Mouse (Mus musculus): ENCODE measurements at regions not wholly inside any gene's neighbourhood (a gene's known extent, or its start where the extent isn't known, plus 50 kb on each side); places are given as distances from the start of the nearest gene placed in this dataset.

DNA sequence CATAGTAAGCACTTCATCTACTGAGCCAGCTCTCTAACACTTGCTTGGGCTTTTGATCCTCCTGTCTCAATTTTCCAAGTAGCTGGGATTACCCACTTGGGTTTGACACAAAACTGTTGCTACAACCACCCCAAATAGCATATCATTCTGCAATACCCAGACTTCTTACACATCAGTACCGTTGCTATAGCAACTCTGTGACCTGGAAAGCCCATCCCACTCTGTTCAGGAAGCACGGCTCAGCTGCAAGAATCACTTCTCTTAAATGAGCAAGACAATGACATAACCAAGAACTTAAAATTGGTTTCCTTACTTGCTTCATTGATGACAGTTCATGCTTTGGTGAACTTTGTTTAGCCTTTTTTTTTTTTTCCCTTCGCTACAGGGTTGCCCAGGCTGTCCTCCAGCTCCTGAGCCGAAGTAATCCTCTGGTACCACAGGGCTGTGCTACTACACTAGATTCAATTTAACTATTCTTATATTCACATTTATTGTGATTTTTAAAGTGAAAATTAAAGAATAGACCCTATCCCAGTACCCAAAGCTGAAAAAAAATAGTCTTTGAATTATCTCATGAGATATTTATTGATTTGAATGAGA lies 84.6 kb upstream of the Ccnd2 start:
- Histone ChIP-seq H3K27me3 (ENCODE audit: control insufficient read depth, insufficient read depth, low read length, poor library complexity, severe bottlenecking) (no peaks in the 10 kb centered on the region; the same call in none of the 2 replicates), H3K4me3 (ENCODE audit: low read depth, low read length) (no peak overlapping the region), H3K36me3 (ENCODE audit: control insufficient read depth, insufficient read depth, low read length, poor library complexity, severe bottlenecking) (no peaks in the 10 kb centered on the region), H3K4me1 (ENCODE audit: control insufficient read depth, insufficient read depth, low read length) (no peaks in the 10 kb centered on the region), H3K9me3 (replicated peaks; ENCODE audit: control insufficient read depth, insufficient read depth, low read length, poor library complexity, severe bottlenecking) (0 out of 2 replicates have a peak, but pooled peaks cover 3% of the 10 kb centered on the region), H3K27ac (ENCODE audit: insufficient read depth, low read length) (no peak overlapping the region), H3K9ac (ENCODE audit: low read depth, poor library complexity, severe bottlenecking) (no peak overlapping the region)
- no peak for TF ChIP-seq CTCF (IDR thresholded peaks at IDR 0.05; ENCODE audit: low read depth, low read length)
- no peak for TF ChIP-seq POLR2A (IDR thresholded peaks at IDR 0.05; ENCODE audit: insufficient read depth, low read length)
- TF ChIP-seq EP300 (IDR thresholded peaks at IDR 0.05; ENCODE audit: insufficient read depth, low read depth, low read length) = no peak

DNA sequence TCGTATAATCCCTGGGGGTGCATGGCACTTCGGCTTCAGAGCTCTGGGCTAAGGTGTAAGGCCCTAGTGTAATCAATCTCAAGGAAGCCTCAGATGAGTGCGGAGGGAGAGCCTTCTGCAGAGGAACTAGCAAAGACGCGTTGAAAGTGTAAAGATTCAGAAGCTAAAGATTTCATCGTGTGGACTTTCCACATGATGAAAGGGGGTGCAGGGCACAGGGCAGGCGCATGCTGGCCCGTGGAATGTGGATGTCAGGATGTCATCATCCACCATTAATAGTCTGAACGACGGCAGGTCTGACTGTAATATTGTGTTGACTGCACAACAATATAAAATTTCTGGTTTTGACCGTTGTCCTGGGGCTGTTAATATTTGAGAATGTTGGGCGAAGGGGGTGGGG lies 85.2 kb upstream of the Ccnd2 start:
- Histone ChIP-seq H3K9ac (ENCODE audit: low read depth, poor library complexity, severe bottlenecking) (no peak overlapping the region), H3K4me3 (ENCODE audit: low read depth, low read length) (no peak overlapping the region), H3K27me3 (ENCODE audit: control insufficient read depth, insufficient read depth, low read length, poor library complexity, severe bottlenecking) (no peaks in the 10 kb centered on the region; the same call in none of the 2 replicates), H3K9me3 (replicated peaks; ENCODE audit: control insufficient read depth, insufficient read depth, low read length, poor library complexity, severe bottlenecking) (0 out of 2 replicates have a peak, but pooled peaks cover 3% of the 10 kb centered on the region), H3K4me1 (ENCODE audit: control insufficient read depth, insufficient read depth, low read length) (no peaks in the 10 kb centered on the region), H3K36me3 (ENCODE audit: control insufficient read depth, insufficient read depth, low read length, poor library complexity, severe bottlenecking) (no peaks in the 10 kb centered on the region), H3K27ac (ENCODE audit: insufficient read depth, low read length) (no peak overlapping the region)
- TF ChIP-seq CTCF (IDR thresholded peaks at IDR 0.05; ENCODE audit: low read depth, low read length) = no peak

DNA sequence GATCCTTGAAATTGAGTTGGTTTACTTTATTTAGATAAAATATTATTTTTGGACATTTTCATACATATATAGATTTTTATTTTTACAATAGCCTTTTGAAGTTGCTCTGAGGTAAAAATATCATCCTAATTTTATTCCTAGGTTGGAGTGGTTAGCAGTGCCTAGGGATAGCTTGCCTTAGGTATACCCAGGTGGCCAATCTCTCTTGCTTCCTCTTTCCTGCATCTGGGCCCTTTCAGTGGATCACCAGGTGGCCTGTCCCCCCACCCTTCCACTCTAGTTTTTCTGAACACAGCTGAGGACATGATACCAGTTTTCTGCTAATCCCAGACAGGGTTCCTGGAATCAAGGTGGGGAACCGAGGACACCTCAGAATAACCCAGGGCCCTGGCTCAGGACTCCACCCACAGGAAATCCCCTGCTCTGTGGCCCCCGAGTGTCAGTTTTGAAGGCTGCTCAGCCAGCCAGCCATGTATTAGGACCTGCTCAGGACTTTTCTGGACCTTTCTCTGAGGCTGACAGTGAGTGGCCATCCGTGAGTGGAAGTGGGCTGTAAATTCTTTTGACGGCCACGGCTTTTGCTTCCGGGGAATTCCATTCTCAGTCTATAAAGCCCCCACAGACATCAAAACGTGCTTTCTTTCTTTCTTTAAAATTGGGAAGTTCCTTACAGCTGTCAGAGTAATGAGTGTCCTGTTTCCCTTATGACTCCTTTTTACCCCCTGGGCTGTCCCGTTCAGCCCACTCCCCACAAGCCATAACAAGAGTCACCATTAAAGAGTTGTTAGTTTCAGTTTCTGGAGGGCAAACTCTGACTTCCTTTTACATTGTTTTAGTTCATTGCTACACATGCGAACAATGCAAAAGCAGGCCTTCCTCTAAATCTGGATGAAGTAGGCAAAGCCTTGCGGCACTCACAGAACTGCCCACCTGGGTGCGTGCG lies 87.8 kb upstream of the Ccnd2 start:
- Histone ChIP-seq H3K9me3 (replicated peaks; ENCODE audit: control insufficient read depth, insufficient read depth, low read length, poor library complexity, severe bottlenecking) (0 out of 2 replicates have a peak, but pooled peaks cover 3% of the 10 kb centered on the region), H3K27ac (ENCODE audit: insufficient read depth, low read length) (no peak overlapping the region), H3K27me3 (ENCODE audit: control insufficient read depth, insufficient read depth, low read length, poor library complexity, severe bottlenecking) (no peaks in the 10 kb centered on the region; the same call in 1 of the 2 replicates), H3K9ac (ENCODE audit: low read depth, poor library complexity, severe bottlenecking) (no peak overlapping the region), H3K4me3 (ENCODE audit: low read depth, low read length) (no peak overlapping the region), H3K36me3 (ENCODE audit: control insufficient read depth, insufficient read depth, low read length, poor library complexity, severe bottlenecking) (no peaks in the 10 kb centered on the region), H3K4me1 (ENCODE audit: control insufficient read depth, insufficient read depth, low read length) (no peaks in the 10 kb centered on the region)
- TF ChIP-seq CTCF (IDR thresholded peaks at IDR 0.05; ENCODE audit: low read depth, low read length) = no peak
- no peak for TF ChIP-seq EP300 (IDR thresholded peaks at IDR 0.05; ENCODE audit: insufficient read depth, low read depth, low read length)
- no peak for TF ChIP-seq POLR2A (IDR thresholded peaks at IDR 0.05; ENCODE audit: insufficient read depth, low read length)

DNA sequence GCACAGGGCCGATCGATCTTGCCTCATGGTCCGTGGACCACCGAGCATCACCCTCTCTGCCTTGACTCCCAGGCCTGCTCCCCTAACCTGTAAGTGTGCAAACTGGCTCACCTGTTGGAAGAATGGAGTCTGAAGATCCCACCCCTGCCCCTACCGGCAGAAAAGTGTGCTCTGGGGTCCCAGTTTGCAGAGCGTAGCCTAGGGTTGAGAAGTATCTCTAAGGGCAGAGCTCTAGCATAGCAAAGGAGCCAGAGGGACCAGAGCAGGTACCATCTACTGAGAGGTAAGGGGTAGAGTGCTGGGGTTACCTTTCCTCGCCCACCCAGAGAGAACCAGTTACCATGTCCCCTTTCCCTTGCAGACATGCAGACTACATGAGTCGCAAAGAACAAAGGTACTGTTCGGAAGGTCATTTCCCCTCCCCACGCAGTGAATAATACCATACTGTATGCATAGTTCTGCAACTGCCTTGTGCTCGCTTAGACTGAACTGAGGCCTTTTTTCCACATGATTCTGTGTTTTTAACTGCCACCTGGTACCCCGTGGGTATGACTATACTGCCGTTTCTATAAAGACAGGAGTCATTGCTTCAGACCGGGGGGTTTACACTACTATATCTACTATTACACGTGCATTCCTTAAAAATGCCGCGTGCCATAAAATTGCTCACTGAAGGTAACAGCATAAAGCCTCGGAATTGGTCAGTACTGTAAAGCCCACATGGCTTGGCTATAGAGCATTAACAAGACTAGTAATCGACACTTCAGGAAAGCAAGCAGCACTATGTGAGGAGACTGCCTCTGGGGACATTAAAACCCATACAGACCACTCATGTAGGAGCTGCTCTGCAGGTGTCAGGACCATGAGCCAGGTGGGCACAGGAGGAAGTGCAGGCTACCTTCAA lies 88.7 kb upstream of the Ccnd2 start:
- TF ChIP-seq EP300 (IDR thresholded peaks at IDR 0.05; ENCODE audit: insufficient read depth, low read depth, low read length) = no peak
- TF ChIP-seq CTCF (IDR thresholded peaks at IDR 0.05; ENCODE audit: low read depth, low read length) = no peak
- no peak for TF ChIP-seq POLR2A (IDR thresholded peaks at IDR 0.05; ENCODE audit: insufficient read depth, low read length)
- no peaks in the 10 kb centered on the region for H3K9me3 ChIP-seq (replicated peaks; ENCODE audit: control insufficient read depth, insufficient read depth, low read length, poor library complexity, severe bottlenecking)
- H3K9ac ChIP-seq (ENCODE audit: low read depth, poor library complexity, severe bottlenecking) = no peak overlapping the region
- no peaks in the 10 kb centered on the region for H3K4me1 ChIP-seq (ENCODE audit: control insufficient read depth, insufficient read depth, low read length)
- no peaks in the 10 kb centered on the region for H3K27me3 ChIP-seq (ENCODE audit: control insufficient read depth, insufficient read depth, low read length, poor library complexity, severe bottlenecking)
- no peak overlapping the region for H3K27ac ChIP-seq (ENCODE audit: insufficient read depth, low read length)
- no peak overlapping the region for H3K4me3 ChIP-seq (ENCODE audit: low read depth, low read length)
- H3K36me3 ChIP-seq (ENCODE audit: control insufficient read depth, insufficient read depth, low read length, poor library complexity, severe bottlenecking) = no peaks in the 10 kb centered on the region

DNA sequence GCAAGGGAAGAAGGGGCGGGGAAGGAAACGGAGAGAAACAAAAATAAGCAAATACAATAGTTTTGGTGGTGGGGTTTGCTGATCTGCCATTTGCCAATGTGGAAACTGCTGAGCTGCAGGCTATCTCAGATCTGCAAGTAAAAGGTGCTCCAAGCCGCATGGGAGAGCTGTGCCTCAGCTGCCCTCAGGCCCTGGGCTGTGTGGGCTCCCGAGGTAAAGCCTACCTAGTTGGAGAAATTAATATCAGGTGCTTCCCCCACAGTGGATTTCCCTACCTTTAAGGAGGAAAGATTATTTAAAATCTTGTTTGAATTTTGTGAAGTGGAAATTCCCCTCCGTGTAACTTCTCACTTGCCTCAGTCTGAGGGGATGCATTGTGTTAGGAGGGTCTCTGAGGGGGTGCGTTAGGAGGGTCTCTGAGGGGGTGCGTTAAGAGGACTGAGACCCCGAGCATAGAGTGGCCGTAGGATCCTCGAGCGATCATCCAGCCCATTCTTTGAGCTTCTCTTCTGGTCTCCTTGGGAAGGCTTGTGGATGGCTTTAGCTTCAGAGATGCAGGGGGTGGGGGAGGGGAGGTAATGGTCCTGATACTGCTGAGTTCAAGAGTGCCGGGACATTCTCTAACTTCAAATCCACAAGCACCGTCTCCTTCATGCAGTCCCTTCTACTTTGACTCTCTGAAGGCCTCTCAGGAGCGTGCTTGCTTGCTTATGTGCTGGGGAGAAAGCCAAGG lies 89.9 kb upstream of the Ccnd2 start:
- no peak overlapping the region for H3K27ac ChIP-seq (ENCODE audit: insufficient read depth, low read length)
- H3K9me3 ChIP-seq (replicated peaks; ENCODE audit: control insufficient read depth, insufficient read depth, low read length, poor library complexity, severe bottlenecking) = no peaks in the 10 kb centered on the region
- H3K4me1 ChIP-seq (ENCODE audit: control insufficient read depth, insufficient read depth, low read length) = no peaks in the 10 kb centered on the region
- H3K9ac ChIP-seq (ENCODE audit: low read depth, poor library complexity, severe bottlenecking) = no peak overlapping the region
- H3K4me3 ChIP-seq (ENCODE audit: low read depth, low read length) = no peak overlapping the region
- TF ChIP-seq POLR2A (IDR thresholded peaks at IDR 0.05; ENCODE audit: insufficient read depth, low read length) (no peak), CTCF (IDR thresholded peaks at IDR 0.05; ENCODE audit: low read depth, low read length) (no peak), EP300 (IDR thresholded peaks at IDR 0.05; ENCODE audit: insufficient read depth, low read depth, low read length) (no peak)
- no peaks in the 10 kb centered on the region for H3K36me3 ChIP-seq (ENCODE audit: control insufficient read depth, insufficient read depth, low read length, poor library complexity, severe bottlenecking)
- H3K27me3 ChIP-seq (ENCODE audit: control insufficient read depth, insufficient read depth, low read length, poor library complexity, severe bottlenecking) = no peaks in the 10 kb centered on the region
